In the genomic region with DNA sequence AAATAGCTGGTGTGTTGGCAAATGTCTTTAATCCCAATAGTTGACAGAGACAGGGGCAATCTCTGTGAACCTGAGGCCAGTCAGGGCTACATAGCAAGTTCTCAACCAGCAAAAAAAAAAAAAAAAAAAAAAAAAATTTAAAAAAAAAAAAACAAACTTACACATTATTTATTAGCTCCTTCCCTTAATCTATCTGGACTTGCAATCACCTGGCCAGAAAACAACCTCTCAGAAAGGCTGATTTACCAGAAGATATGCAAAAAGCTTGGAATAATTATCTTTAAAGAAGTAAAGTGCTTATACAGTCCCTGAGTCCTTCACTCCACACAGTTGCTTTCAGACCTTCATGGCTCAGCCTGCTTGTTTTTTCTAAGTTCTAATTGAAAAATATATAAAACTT, we compare ENCODE assay signal across 8 mouse cellular contexts. TPM values are rescaled to one million over a fixed set of nuclear protein-coding genes. Genes with fewer than 3 reads are reported as not detected.
DNase-seq lines count a peak whose midpoint lies in the region; ATAC-seq and TF ChIP-seq lines count a peak whose summit lies in the region.

No protein-coding gene starts in this region.

- H3K36me3 ChIP-seq in embryonic facial prominence, embryonic 14.5 days (ENCODE audit: control insufficient read depth, insufficient read depth, low read length), result no peaks in the 10 kb centered on the region
- no peaks in the 10 kb centered on the region for H3K36me3 ChIP-seq in limb, embryonic 11.5 days (ENCODE audit: control insufficient read depth, insufficient read depth, low read length)
- no peaks in the 10 kb centered on the region for H3K36me3 ChIP-seq in neural tube, embryonic 14.5 days (ENCODE audit: control insufficient read depth, insufficient read depth, low read length)

- peak overlapping the region; percentile 90 for H3K9ac ChIP-seq in embryonic facial prominence, embryonic 14.5 days (ENCODE audit: low read depth, low read length)
- H3K9ac ChIP-seq in limb, embryonic 11.5 days (ENCODE audit: low read length), result no peak overlapping the region; the same call in 1 of the 2 replicates
- H3K9ac ChIP-seq in neural tube, embryonic 14.5 days (replicated peaks; ENCODE audit: low read depth, low read length), result no peak overlapping the region; the same call in 1 of the 2 replicates

- peak overlapping the region; percentile 100; the same call in 1 of the 2 replicates for H3K27ac ChIP-seq in layer of hippocampus, adult 2 months
- no peak overlapping the region for H3K27ac ChIP-seq in embryonic facial prominence, embryonic 14.5 days (replicated peaks; ENCODE audit: low read depth, low read length)
- H3K27ac ChIP-seq in limb, embryonic 11.5 days (replicated peaks; ENCODE audit: low read depth, low read length), result no peak overlapping the region
- no peak overlapping the region for H3K27ac ChIP-seq in neural tube, embryonic 14.5 days (ENCODE audit: low read depth, low read length)

- no peak for ATAC-seq in embryonic facial prominence, embryonic 14.5 days (ENCODE audit: low read depth)
- ATAC-seq in limb, embryonic 11.5 days (ENCODE audit: insufficient number of reproducible peaks, low FRiP score, low TSS enrichment, low read depth), result no peak
- no peak for ATAC-seq in neural tube, embryonic 14.5 days (ENCODE audit: low read depth)

- H3K27me3 ChIP-seq in embryonic facial prominence, embryonic 14.5 days (replicated peaks; ENCODE audit: control insufficient read depth, insufficient read depth, low read length), result no peaks in the 10 kb centered on the region
- no peaks in the 10 kb centered on the region for H3K27me3 ChIP-seq in limb, embryonic 11.5 days (ENCODE audit: control insufficient read depth, insufficient read depth, low read length)
- no peaks in the 10 kb centered on the region for H3K27me3 ChIP-seq in neural tube, embryonic 14.5 days (ENCODE audit: control insufficient read depth, insufficient read depth, low read length)

- peaks cover 16% of the 10 kb centered on the region for H3K4me1 ChIP-seq in embryonic facial prominence, embryonic 14.5 days (ENCODE audit: control insufficient read depth, insufficient read depth, low read length)
- H3K4me1 ChIP-seq in limb, embryonic 11.5 days (ENCODE audit: control insufficient read depth, insufficient read depth, low read length), result no peaks in the 10 kb centered on the region
- peaks cover 15% of the 10 kb centered on the region; the same call in 1 of the 2 replicates for H3K4me1 ChIP-seq in neural tube, embryonic 14.5 days (ENCODE audit: control insufficient read depth, insufficient read depth, low read length)

- H3K4me2 ChIP-seq in embryonic facial prominence, embryonic 14.5 days (ENCODE audit: low read depth, low read length), result peak overlapping the region; percentile 80
- H3K4me2 ChIP-seq in limb, embryonic 11.5 days (ENCODE audit: low read depth, severe bottlenecking), result peak overlapping the region; percentile 71
- H3K4me2 ChIP-seq in neural tube, embryonic 14.5 days (ENCODE audit: low read depth, low read length), result peak overlapping the region; percentile 67

- peak overlapping the region; percentile 66 for H3K4me3 ChIP-seq in layer of hippocampus, adult 2 months
- H3K4me3 ChIP-seq in embryonic facial prominence, embryonic 14.5 days (ENCODE audit: low read depth, low read length), result peak overlapping the region; percentile 88
- peak overlapping the region; percentile 93 for H3K4me3 ChIP-seq in limb, embryonic 11.5 days (ENCODE audit: low read depth, low read length)
- H3K4me3 ChIP-seq in neural tube, embryonic 14.5 days (ENCODE audit: low read depth, low read length), result peak overlapping the region; percentile 95

- no peak for DNase-seq in layer of hippocampus, adult 2 months (ENCODE audit: low spot score in 2 of 2)
- no peak for DNase-seq in layer of hippocampus, adult 9-10 months (ENCODE audit: low spot score)
- DNase-seq in embryonic facial prominence, embryonic 14.5 days (ENCODE audit: low spot score), result no peak
- no peak for DNase-seq in limb, embryonic 11.5 days (ENCODE audit: low spot score)
- DNase-seq in adrenal gland, postnatal 4 days (ENCODE audit: low spot score in 2 of 2), result no peak
- DNase-seq in adrenal gland, adult 2 months, result no peak
- DNase-seq in layer of hippocampus, postnatal 10 days (ENCODE audit: low spot score in 2 of 2), result no peak

- no peaks in the 10 kb centered on the region for H3K9me3 ChIP-seq in embryonic facial prominence, embryonic 14.5 days (ENCODE audit: control insufficient read depth, low read length)
- H3K9me3 ChIP-seq in limb, embryonic 11.5 days (ENCODE audit: control insufficient read depth, low read length), result no peaks in the 10 kb centered on the region
- no peaks in the 10 kb centered on the region for H3K9me3 ChIP-seq in neural tube, embryonic 14.5 days (ENCODE audit: control insufficient read depth, low read length)

- no peak for TF ChIP-seq CTCF in layer of hippocampus, adult 2 months (conservative IDR thresholded peaks at IDR 0.05)

RNA-seq across cellular contexts. Expression of a gene that starts 1.7 kb away (rescaled TPM):
- 100 to 1,000 TPM; 163 to 171 TPM for total RNA-seq in layer of hippocampus, adult 2 months (2021)
- polyA plus RNA-seq in embryonic facial prominence, embryonic 14.5 days (2014; fragmentation: Nextera tagmentation; extraction: Ambion mirVana), result 135 and 141 TPM in 2 replicates
- 209 and 211 TPM in 2 replicates for polyA plus RNA-seq in limb, embryonic 11.5 days (2014; fragmentation: Nextera tagmentation; extraction: Ambion mirVana)
- polyA plus RNA-seq in neural tube, embryonic 14.5 days (2014; fragmentation: Nextera tagmentation; extraction: Ambion mirVana), result 173 and 184 TPM in 2 replicates
- 100 to 1,000 TPM; 157 to 177 TPM for total RNA-seq in adrenal gland, postnatal 4 days (2021)
- 100 to 1,000 TPM; 246 to 354 TPM for total RNA-seq in adrenal gland, adult 2 months (2021)
- 31.1 and 40.3 TPM in 2 replicates for polyA plus RNA-seq in adrenal gland, adult 2 months (2012; rRNA removed)
- 100 to 1,000 TPM; 189 to 211 TPM for total RNA-seq in layer of hippocampus, postnatal 10 days (2021)

RNA-seq across cellular contexts. Expression of a gene that starts 1.7 kb away (rescaled TPM):
- 10 to 100 TPM; 17.0 to 17.9 TPM for total RNA-seq in layer of hippocampus, adult 2 months (2021)
- polyA plus RNA-seq in embryonic facial prominence, embryonic 14.5 days (2014; fragmentation: Nextera tagmentation; extraction: Ambion mirVana), result 6.5 and 6.6 TPM in 2 replicates
- polyA plus RNA-seq in limb, embryonic 11.5 days (2014; fragmentation: Nextera tagmentation; extraction: Ambion mirVana), result 8.6 and 8.7 TPM in 2 replicates
- 6.6 and 8.0 TPM in 2 replicates for polyA plus RNA-seq in neural tube, embryonic 14.5 days (2014; fragmentation: Nextera tagmentation; extraction: Ambion mirVana)
- total RNA-seq in adrenal gland, postnatal 4 days (2021), result 10 to 100 TPM; 22.7 to 24.4 TPM
- total RNA-seq in adrenal gland, adult 2 months (2021), result 10 to 100 TPM; 27.7 to 34.8 TPM
- 7.7 and 12.0 TPM in 2 replicates for polyA plus RNA-seq in adrenal gland, adult 2 months (2012; rRNA removed)
- 10 to 100 TPM; 11.1 to 11.5 TPM for total RNA-seq in layer of hippocampus, postnatal 10 days (2021)

RNA-seq across cellular contexts. Expression of a gene that starts 9.9 kb away (rescaled TPM):
- not detected for total RNA-seq in layer of hippocampus, adult 2 months (2021)
- polyA plus RNA-seq in embryonic facial prominence, embryonic 14.5 days (2014; fragmentation: Nextera tagmentation; extraction: Ambion mirVana), result 0.48 and 0.85 TPM in 2 replicates
- 1.7 and 2.2 TPM in 2 replicates for polyA plus RNA-seq in limb, embryonic 11.5 days (2014; fragmentation: Nextera tagmentation; extraction: Ambion mirVana)
- polyA plus RNA-seq in neural tube, embryonic 14.5 days (2014; fragmentation: Nextera tagmentation; extraction: Ambion mirVana), result 0.90 and 1.7 TPM in 2 replicates
- total RNA-seq in adrenal gland, postnatal 4 days (2021), result under 1 TPM in 1 of 2 experiments, not detected in 1; 0.31 TPM
- not detected for total RNA-seq in adrenal gland, adult 2 months (2021)
- polyA plus RNA-seq in adrenal gland, adult 2 months (2012; rRNA removed), result not detected in 2 replicates
- total RNA-seq in layer of hippocampus, postnatal 10 days (2021), result under 1 TPM in 1 of 2 experiments, not detected in 1; 0.25 TPM

RNA-seq across cellular contexts. Expression of a gene that starts 37.6 kb away (rescaled TPM):
- total RNA-seq in layer of hippocampus, adult 2 months (2021), result 10 to 100 TPM; 41.5 to 47.6 TPM
- 102 and 112 TPM in 2 replicates for polyA plus RNA-seq in embryonic facial prominence, embryonic 14.5 days (2014; fragmentation: Nextera tagmentation; extraction: Ambion mirVana)
- 99.9 and 104 TPM in 2 replicates for polyA plus RNA-seq in limb, embryonic 11.5 days (2014; fragmentation: Nextera tagmentation; extraction: Ambion mirVana)
- polyA plus RNA-seq in neural tube, embryonic 14.5 days (2014; fragmentation: Nextera tagmentation; extraction: Ambion mirVana), result 148 and 157 TPM in 2 replicates
- total RNA-seq in adrenal gland, postnatal 4 days (2021), result 10 to 100 TPM; 83.2 to 85.2 TPM
- total RNA-seq in adrenal gland, adult 2 months (2021), result 10 to 100 TPM; 77.4 to 99.9 TPM
- polyA plus RNA-seq in adrenal gland, adult 2 months (2012; rRNA removed), result 16.8 and 19.8 TPM in 2 replicates
- 10 to 100 TPM; 58.1 to 61.2 TPM for total RNA-seq in layer of hippocampus, postnatal 10 days (2021)
